Mouse (Mus musculus) liver, embryonic 16.5 days (tissue): Measurements from ENCODE around the gene Ifih1. TPM values are rescaled to one million over a fixed set of nuclear protein-coding genes. Genes with fewer than 3 reads are reported as not detected.

Experiments
- ATAC-seq: fragments of 200-750 bp; cut with Nextera tagmentation; 2 replicates; pipeline ENCODE4 v1.8.0; 2017; ENCODE audit warnings: low read depth, mild to moderate bottlenecking, moderate number of reproducible peaks, moderate library complexity
- H3K27ac ChIP-seq: fragments of 300-500 bp; sonication (generic); 2 replicates; pipeline ENCODE4 v1.5.1; 2014; ENCODE audit warnings: mild to moderate bottlenecking, low read length
- H3K27me3 ChIP-seq: fragments of 300-500 bp; sonication (generic); 2 replicates; pipeline ENCODE4 v1.6.1; 2014; ENCODE audit warnings: low read depth, low read length, mixed read lengths; ENCODE audit not compliant: control insufficient read depth, insufficient read depth
- H3K36me3 ChIP-seq: fragments of 300-500 bp; sonication (generic); 2 replicates; pipeline ENCODE4 v1.6.1; 2014; ENCODE audit warnings: mild to moderate bottlenecking; ENCODE audit not compliant: control insufficient read depth, insufficient read depth
- H3K4me1 ChIP-seq: fragments of 300-500 bp; sonication (generic); 2 replicates; pipeline ENCODE4 v1.6.1; 2014; ENCODE audit warnings: low read depth, low read length, mixed read lengths; ENCODE audit not compliant: control insufficient read depth
- H3K4me2 ChIP-seq: fragments of 300-500 bp; sonication (generic); 2 replicates; pipeline ENCODE4 v1.6.1; 2014; ENCODE audit warnings: low read depth, low read length, mixed read lengths
- H3K4me3 ChIP-seq: fragments of 300-500 bp; sonication (generic); 2 replicates; pipeline ENCODE4 v1.5.1; 2014; ENCODE audit warnings: low read depth, mild to moderate bottlenecking, low read length
- H3K9ac ChIP-seq: fragments of 300-500 bp; sonication (generic); 2 replicates; pipeline ENCODE4 v1.6.1; 2014; ENCODE audit warnings: low read depth, low read length
- H3K9me3 ChIP-seq: fragments of 300-500 bp; sonication (generic); replicated peaks from 2 replicates; pipeline ENCODE4 v1.6.1; 2016; ENCODE audit warnings: low read length; ENCODE audit not compliant: control insufficient read depth
- WGBS: fragments of 180-500 bp; shearing (Covaris S2); extraction: QIAGEN DNeasy Blood & Tissue Kit; methylation state at CpG from one replicate; pipeline ENCODE4 v1.1.7; 2014; ENCODE audit not compliant: insufficient replicate concordance; 5-methylcytosine and 5-hydroxymethylcytosine counted together
- polyA plus RNA-seq: library from polyadenylated mRNA; unstranded; fragments of >200 nt; fragmentation: Nextera tagmentation; extraction: Ambion mirVana; gene quantifications from 2 replicates; pipeline ENCODE4 v1.2.1, GENCODE M21; 2015

The Ifih1 gene
- polyA plus RNA-seq, 1 experiment from 2014 or later = 3.6 TPM

GRCm38 (mm10) chr2:62664839-62665238 lies 18.8 kb upstream of the Ifih1 start:
- no peak overlapping the region for H3K27ac ChIP-seq
- H3K9me3 ChIP-seq = no peaks in the 10 kb centered on the region
- no peaks in the 10 kb centered on the region; the same call in 1 of the 2 replicates for H3K27me3 ChIP-seq
- no peak overlapping the region for H3K9ac ChIP-seq
- peak overlapping the region; percentile 71; the same call in 1 of the 2 replicates for H3K4me3 ChIP-seq
- peaks cover 3% of the 10 kb centered on the region for H3K4me1 ChIP-seq
- no peak for ATAC-seq
- H3K36me3 ChIP-seq = no peaks in the 10 kb centered on the region
- WGBS = 54% methylated on average over 7 of the region's 7 CpGs
- H3K4me2 ChIP-seq = peak overlapping the region; percentile 85

GRCm38 (mm10) chr2:62664135-62664670 lies 18.1 kb upstream of the Ifih1 start, which contains the start of gene Gca:
Gene Gca, plus strand, starts transcription at chr2:62664285.
- no peaks in the 10 kb centered on the region; the same call in 1 of the 2 replicates for H3K27me3 ChIP-seq
- no peak within 1 kb of the TSS for H3K27ac ChIP-seq
- ATAC-seq = peak; percentile 99
- H3K4me3 ChIP-seq = peak within 1 kb of the TSS; percentile 71
- H3K9ac ChIP-seq = peak within 1 kb of the TSS; percentile 60
- H3K4me1 ChIP-seq = peaks cover 3% of the 10 kb centered on the region
- H3K4me2 ChIP-seq = peak within 1 kb of the TSS; percentile 85
- 1% methylated on average over 43 of the region's 43 CpGs for WGBS
- no peaks in the 10 kb centered on the region for H3K9me3 ChIP-seq
- H3K36me3 ChIP-seq = no peaks in the 10 kb centered on the region

GRCm38 (mm10) chr2:62662560-62662959 lies 16.5 kb upstream of the Ifih1 start:
- Histone ChIP-seq H3K4me3 (no peak overlapping the region), H3K4me1 (peaks cover 3% of the 10 kb centered on the region), H3K4me2 (no peak overlapping the region), H3K9me3 (no peaks in the 10 kb centered on the region), H3K27me3 (no peaks in the 10 kb centered on the region; the same call in 1 of the 2 replicates), H3K9ac (no peak overlapping the region), H3K27ac (no peak overlapping the region), H3K36me3 (no peaks in the 10 kb centered on the region)
- WGBS = 59% methylated on average over 3 of the region's 3 CpGs
- no peak for ATAC-seq

- WGBS = 34% methylated on average over 6 of the region's 6 CpGs
- no peak overlapping the region for H3K4me2 ChIP-seq
- H3K27me3 ChIP-seq = no peaks in the 10 kb centered on the region; the same call in 1 of the 2 replicates
- H3K36me3 ChIP-seq = no peaks in the 10 kb centered on the region
- H3K4me3 ChIP-seq = no peak overlapping the region
- peaks cover 3% of the 10 kb centered on the region for H3K4me1 ChIP-seq
- no peak for ATAC-seq
- no peaks in the 10 kb centered on the region for H3K9me3 ChIP-seq
- no peak overlapping the region for H3K9ac ChIP-seq
- H3K27ac ChIP-seq = no peak overlapping the region
These were observed 14.5 kb upstream of the Ifih1 start for GRCm38 (mm10) chr2:62660565-62660964.

- no peak overlapping the region for H3K27ac ChIP-seq
- H3K27me3 ChIP-seq = no peaks in the 10 kb centered on the region
- WGBS = 59% methylated on average over 1 of the region's 1 CpGs
- no peak overlapping the region for H3K9ac ChIP-seq
- no peaks in the 10 kb centered on the region for H3K9me3 ChIP-seq
- no peaks in the 10 kb centered on the region for H3K4me1 ChIP-seq
- H3K4me3 ChIP-seq = no peak overlapping the region
- no peak overlapping the region for H3K4me2 ChIP-seq
- ATAC-seq = no peak
- H3K36me3 ChIP-seq = no peaks in the 10 kb centered on the region
These were observed 10.0 kb upstream of the Ifih1 start for GRCm38 (mm10) chr2:62656072-62656471.

DNA sequence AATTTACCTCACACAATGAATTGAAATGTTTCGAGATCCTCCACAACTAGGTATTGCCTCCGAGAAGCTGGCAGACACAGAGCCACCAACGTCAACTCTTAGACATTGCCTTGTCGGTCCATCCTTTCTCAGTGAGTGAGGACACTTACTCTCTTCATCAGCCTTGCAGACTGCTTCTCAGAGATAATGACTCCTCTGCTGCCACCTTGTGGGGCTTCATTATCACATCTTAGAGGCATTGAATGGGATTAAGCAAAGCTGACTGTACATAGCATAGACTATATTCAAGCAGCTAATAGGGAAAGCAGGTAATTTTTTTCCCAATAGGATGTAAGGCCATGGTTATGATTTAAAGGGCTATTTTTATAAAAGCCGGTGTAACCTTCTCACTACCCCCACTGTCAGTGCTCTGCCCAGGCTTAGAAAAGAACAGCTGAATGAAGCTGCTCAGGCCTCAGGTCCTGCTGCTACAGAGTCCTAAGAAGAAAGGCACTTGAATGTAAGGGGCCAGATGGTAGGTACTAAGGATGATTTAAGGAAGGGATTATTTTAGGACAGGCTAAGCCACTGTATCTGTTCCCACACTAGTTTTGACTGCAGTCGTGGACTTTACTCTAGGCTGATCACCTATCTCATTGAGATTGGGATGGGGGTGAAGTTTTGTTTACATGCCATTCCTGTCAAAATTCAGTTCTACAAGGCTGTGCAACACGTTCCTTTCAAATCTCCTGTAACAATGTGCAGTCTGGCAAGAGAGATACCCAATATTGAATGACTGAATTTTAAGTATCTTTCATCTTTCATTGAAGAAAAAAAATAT lies 8.7 kb upstream of the Ifih1 start:
- no peaks in the 10 kb centered on the region for H3K4me1 ChIP-seq
- no peak overlapping the region for H3K9ac ChIP-seq
- H3K27ac ChIP-seq = no peak overlapping the region
- no peaks in the 10 kb centered on the region for H3K36me3 ChIP-seq
- no peak overlapping the region for H3K4me2 ChIP-seq
- no peaks in the 10 kb centered on the region for H3K27me3 ChIP-seq
- no peak overlapping the region for H3K4me3 ChIP-seq
- H3K9me3 ChIP-seq = no peaks in the 10 kb centered on the region
- whole genome bisulfite sequencing = 30% methylated on average over 7 of the region's 7 CpGs
- peak; percentile 69 for ATAC-seq

DNA sequence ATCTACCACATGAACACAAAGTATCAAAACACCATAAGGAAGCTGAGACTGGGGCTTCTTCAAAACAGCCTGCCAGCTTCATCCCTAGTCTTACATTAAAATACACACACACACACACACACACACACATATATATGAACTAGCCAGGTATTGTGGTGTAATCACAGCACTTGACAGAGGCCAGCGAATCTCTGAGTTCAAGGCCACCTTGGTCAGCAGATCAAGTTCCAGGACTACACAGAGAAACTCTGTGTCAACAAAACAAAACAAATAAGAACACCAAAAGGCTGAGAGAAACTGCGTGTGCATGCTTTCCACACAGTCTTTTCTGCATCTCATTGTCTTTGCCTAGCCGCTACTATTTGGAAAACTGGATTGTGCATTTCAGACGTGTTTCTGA lies 6.4 kb upstream of the Ifih1 start:
- H3K4me3 ChIP-seq = no peak overlapping the region
- no peak overlapping the region for H3K4me2 ChIP-seq
- no peaks in the 10 kb centered on the region for H3K9me3 ChIP-seq
- no peaks in the 10 kb centered on the region for H3K4me1 ChIP-seq
- H3K27me3 ChIP-seq = no peaks in the 10 kb centered on the region
- 58% methylated on average over 4 of the region's 4 CpGs for WGBS
- H3K27ac ChIP-seq = no peak overlapping the region
- no peaks in the 10 kb centered on the region for H3K36me3 ChIP-seq
- ATAC-seq = peak; percentile 68
- no peak overlapping the region for H3K9ac ChIP-seq

DNA sequence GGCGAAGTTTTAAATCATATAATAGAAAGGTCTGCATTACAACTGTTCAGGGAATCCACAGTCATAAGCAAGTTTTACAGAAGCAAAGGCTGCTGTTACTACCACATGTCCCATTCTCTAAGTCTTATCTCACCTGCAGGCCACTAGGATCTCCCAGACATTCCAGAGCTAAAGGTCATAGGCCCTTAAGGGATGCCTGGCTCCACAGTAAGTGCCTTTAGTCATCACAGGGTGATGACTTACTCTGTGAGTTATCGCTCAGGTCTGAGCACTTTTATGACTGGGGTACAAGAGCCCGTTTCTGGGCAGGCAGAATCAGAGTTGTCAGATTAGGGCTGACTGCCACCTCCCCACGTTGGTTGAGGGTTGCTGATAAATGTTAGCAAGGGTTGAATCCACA lies 5.8 kb upstream of the Ifih1 start:
- 38% methylated on average over 4 of the region's 4 CpGs for WGBS
- Histone ChIP-seq H3K27ac (no peak overlapping the region), H3K9me3 (no peaks in the 10 kb centered on the region), H3K27me3 (no peaks in the 10 kb centered on the region), H3K4me1 (no peaks in the 10 kb centered on the region), H3K36me3 (no peaks in the 10 kb centered on the region), H3K4me2 (no peak overlapping the region), H3K9ac (no peak overlapping the region), H3K4me3 (no peak overlapping the region)
- ATAC-seq = no peak

- Histone ChIP-seq H3K27me3 (no peaks in the 10 kb centered on the region), H3K4me3 (peak overlapping the region; percentile 75), H3K4me2 (peak overlapping the region; percentile 86), H3K4me1 (peaks cover 16% of the 10 kb centered on the region), H3K9me3 (no peaks in the 10 kb centered on the region), H3K36me3 (no peaks in the 10 kb centered on the region), H3K9ac (peak overlapping the region; percentile 70; the same call in 1 of the 2 replicates), H3K27ac (no peak overlapping the region; the same call in 1 of the 2 replicates)
- ATAC-seq = no peak
- WGBS = 32% methylated on average over 6 of the region's 6 CpGs
These were observed 725 bp upstream of the Ifih1 start for GRCm38 (mm10) chr2:62646671-62647289.
